Mouse (Mus musculus): ENCODE results near the gene Prss30. TPM values are rescaled to one million over a fixed set of nuclear protein-coding genes. Genes with fewer than 3 reads are reported as not detected.

Gene Prss30
- polyA plus RNA-seq, 1 experiment = 1.5 TPM

GRCm38 (mm10) chr17:23931157-23931556 lies 49.2 kb downstream of the Prss30 start:
- Histone ChIP-seq H3K4me1 (ENCODE audit: control insufficient read depth, insufficient read depth, low read length) (no peaks in the 10 kb centered on the region), H3K4me3 (replicated peaks; ENCODE audit: extremely low read depth, low read depth, low read length) (no peak overlapping the region)
- WGBS = 48% methylated on average over 5 of the region's 5 CpGs
- DNase-seq = no peak
- no peak for TF ChIP-seq POLR2A (IDR thresholded peaks at IDR 0.05; ENCODE audit: borderline replicate concordance, extremely low read depth, low read depth, low read length)
- TF ChIP-seq CTCF (IDR thresholded peaks at IDR 0.05; ENCODE audit: insufficient read depth, low read length) = no peak

- DNase-seq = no peak
- Histone ChIP-seq H3K4me3 (replicated peaks; ENCODE audit: extremely low read depth, low read depth, low read length) (peak overlapping the region; percentile 37), H3K4me1 (ENCODE audit: control insufficient read depth, insufficient read depth, low read length) (peaks cover 4% of the 10 kb centered on the region; the same call in 1 of the 2 replicates)
- TF ChIP-seq POLR2A (IDR thresholded peaks at IDR 0.05; ENCODE audit: borderline replicate concordance, extremely low read depth, low read depth, low read length) (peak; percentile 26; the same call in 1 of the 2 replicates), CTCF (IDR thresholded peaks at IDR 0.05; ENCODE audit: insufficient read depth, low read length) (no peak)
- under 1% methylated on average over 14 of the region's 14 CpGs for WGBS
These were observed 55.3 kb downstream of the Prss30 start for GRCm38 (mm10) chr17:23925090-23925493.

- WGBS = under 1% methylated on average over 29 of the region's 29 CpGs
- TF ChIP-seq CTCF (IDR thresholded peaks at IDR 0.05; ENCODE audit: insufficient read depth, low read length) (no peak), POLR2A (IDR thresholded peaks at IDR 0.05; ENCODE audit: borderline replicate concordance, extremely low read depth, low read depth, low read length) (peak; percentile 82; the same call in 1 of the 2 replicates)
- peak; percentile 87 for DNase-seq
- Histone ChIP-seq H3K4me1 (ENCODE audit: control insufficient read depth, insufficient read depth, low read length) (peaks cover 4% of the 10 kb centered on the region; the same call in 1 of the 2 replicates), H3K4me3 (replicated peaks; ENCODE audit: extremely low read depth, low read depth, low read length) (peak overlapping the region; percentile 74)
These were observed 55.8 kb downstream of the Prss30 start for GRCm38 (mm10) chr17:23924531-23925007.

Other genes with a start within 250 kb of the Prss30 start
- gene Paqr4, start 239.7 kb downstream of the Prss30 start, polyA plus RNA-seq (2012; rRNA removed) = 59.8 and 63.5 TPM in 2 replicates
- 0.81 and 1.1 TPM in 2 replicates for gene Kremen2, start 234.7 kb downstream of the Prss30 start, polyA plus RNA-seq (2012; rRNA removed)
- gene Flywch1, start 209.0 kb downstream of the Prss30 start, polyA plus RNA-seq (2012; rRNA removed) = 37.1 and 39.1 TPM in 2 replicates
- gene Flywch2, start 194.5 kb downstream of the Prss30 start, polyA plus RNA-seq (2012; rRNA removed) = 8.0 and 8.8 TPM in 2 replicates
- 538 and 681 TPM in 2 replicates for gene Srrm2, start 190.0 kb downstream of the Prss30 start, polyA plus RNA-seq (2012; rRNA removed)
- gene Elob, start 151.4 kb downstream of the Prss30 start, polyA plus RNA-seq (2012; rRNA removed) = 470 and 498 TPM in 2 replicates
- gene Prss33, start 144.5 kb downstream of the Prss30 start, polyA plus RNA-seq (2012; rRNA removed) = not detected in 2 replicates
- 5.1 TPM in 1 of 2 replicates, not detected in the other for gene Prss32, start 136.7 kb downstream of the Prss30 start, polyA plus RNA-seq (2012; rRNA removed)
- gene Prss41, start 136.4 kb downstream of the Prss30 start, polyA plus RNA-seq (2012; rRNA removed) = 0.66 and 0.78 TPM in 2 replicates
- not detected in 2 replicates for gene Prss21, start 112.5 kb downstream of the Prss30 start, polyA plus RNA-seq (2012; rRNA removed)
- gene Dcpp1, start 99.7 kb downstream of the Prss30 start, polyA plus RNA-seq (2012; rRNA removed) = not detected in 2 replicates
- not detected in 2 replicates for gene Dcpp2, start 99.7 kb downstream of the Prss30 start, polyA plus RNA-seq (2012; rRNA removed)
- gene Dcpp3, start 63.1 kb downstream of the Prss30 start, polyA plus RNA-seq (2012; rRNA removed) = not detected in 2 replicates
- gene Sbp, start 38.9 kb downstream of the Prss30 start, polyA plus RNA-seq (2012; rRNA removed) = not detected in 2 replicates
- not detected in 2 replicates for gene Sbpl, start 25.3 kb downstream of the Prss30 start, polyA plus RNA-seq (2012; rRNA removed)
- 0.11 and 0.96 TPM in 2 replicates for gene Prss22, start 17.5 kb upstream of the Prss30 start, polyA plus RNA-seq (2012; rRNA removed)
- 0.24 and 12.9 TPM in 2 replicates for gene Prss27, start 57.6 kb upstream of the Prss30 start, polyA plus RNA-seq (2012; rRNA removed)
- gene Kctd5, start 92.9 kb upstream of the Prss30 start, polyA plus RNA-seq (2012; rRNA removed) = 28.4 and 30.3 TPM in 2 replicates
- gene Pdpk1, start 170.4 kb upstream of the Prss30 start, polyA plus RNA-seq (2012; rRNA removed) = 16.4 and 19.8 TPM in 2 replicates
- gene Amdhd2, start 183.2 kb upstream of the Prss30 start, polyA plus RNA-seq (2012; rRNA removed) = 58.3 and 58.8 TPM in 2 replicates
- 880 and 1,077 TPM in 2 replicates for gene Atp6v0c, start 189.1 kb upstream of the Prss30 start, polyA plus RNA-seq (2012; rRNA removed)
- gene Tbc1d24, start 225.0 kb upstream of the Prss30 start, polyA plus RNA-seq (2012; rRNA removed) = 13.9 and 30.2 TPM in 2 replicates
- gene Ntn3, start 229.0 kb upstream of the Prss30 start, polyA plus RNA-seq (2012; rRNA removed) = 8.2 and 10.4 TPM in 2 replicates
- 7.7 and 12.7 TPM in 2 replicates for gene Tedc2, start 240.3 kb upstream of the Prss30 start, polyA plus RNA-seq (2012; rRNA removed)

Data from lung, adult 2 months (tissue).